Mouse (Mus musculus): ENCODE measurements at regions not wholly inside any gene's neighbourhood (a gene's known extent, or its start where the extent isn't known, plus 50 kb on each side); places are given as distances from the start of the nearest gene placed in this dataset.
A peak's percentile ranks its signal among the peaks of the same experiment; 100 is the strongest.
"Not testable (repeated sequence)": the region's sequence is repeated elsewhere in the genome, so short reads cannot be mapped to it uniquely, and the experiment has no call there.

DNA sequence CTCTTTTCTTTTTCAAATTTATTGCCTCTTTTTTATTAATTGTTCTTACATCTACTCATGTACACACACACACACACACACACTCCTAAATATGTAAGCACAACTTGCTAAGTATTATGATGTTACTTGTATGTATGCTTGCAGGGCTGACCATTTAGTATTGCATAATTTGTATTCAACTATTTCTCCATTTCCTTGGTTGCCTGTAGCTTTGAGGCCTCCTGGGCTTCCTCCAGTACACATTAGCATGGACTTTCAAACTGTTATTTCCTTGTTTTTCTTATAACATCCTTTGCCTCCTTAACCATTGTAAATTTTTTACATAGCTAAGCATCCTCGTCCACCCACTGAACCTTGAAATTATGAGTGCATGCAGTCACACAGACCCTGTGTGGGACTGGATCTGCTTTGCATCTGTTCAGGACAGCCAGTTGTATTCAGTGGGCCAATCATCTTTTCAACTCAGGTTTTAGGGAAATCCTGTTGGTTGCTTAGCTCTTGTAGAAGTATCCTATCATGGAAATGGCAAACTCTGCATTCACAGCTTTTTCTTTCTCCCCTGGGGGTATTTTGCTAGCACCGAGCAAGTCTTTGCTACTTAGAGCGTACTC, 110.8 kb upstream of the Ahi1 start:
- ChIA-PET CTCF (no interaction called here), POLR2A (no interaction called here)
- in situ Hi-C loops (cut with MboI; ENCODE audit: low pct_unique_long_range_greater_than_20kb) = no loop called here
- no peaks in the 10 kb centered on the region for H3K27me3 ChIP-seq
- no peak for TF ChIP-seq CTCF (IDR thresholded peaks at IDR 0.05)
- DNase-seq (ENCODE audit: low read depth, low spot score) (no peak), ATAC-seq (peak; percentile 65)

DNA sequence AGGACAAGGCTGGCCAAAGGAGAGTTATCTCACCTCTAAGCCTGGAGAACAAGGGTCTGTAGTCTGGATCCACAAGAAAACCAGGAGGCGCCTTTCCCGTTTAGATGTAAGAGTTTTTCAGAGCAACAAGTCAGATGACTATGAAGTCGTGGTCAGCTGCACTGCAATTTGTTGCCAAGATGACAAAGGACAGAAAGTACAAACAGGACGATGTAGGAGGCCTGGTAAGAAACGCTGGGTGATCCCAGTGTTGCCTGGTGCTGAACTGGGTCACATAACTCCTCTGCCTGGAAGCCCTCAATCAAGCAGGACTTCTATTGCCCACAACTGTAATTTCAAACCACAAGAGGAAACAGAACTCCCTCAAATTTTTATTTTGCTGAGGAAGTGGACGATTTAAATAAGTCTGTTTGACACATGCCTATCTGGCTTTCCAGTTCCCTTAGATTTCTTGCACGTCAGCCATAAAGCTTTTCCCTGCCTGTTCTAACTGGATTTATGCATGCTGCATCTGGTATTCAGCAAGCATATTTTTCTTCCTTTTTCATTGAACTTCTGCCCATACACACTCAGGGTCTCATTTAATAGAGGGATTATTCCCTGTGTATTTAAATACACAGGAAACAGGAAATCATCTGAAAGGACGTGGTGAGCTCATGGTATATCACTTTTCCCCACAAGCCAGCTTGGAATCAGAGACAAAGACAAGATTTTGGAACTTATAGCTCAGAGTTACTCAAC, 113.5 kb upstream of the Ahi1 start:
- ATAC-seq (peak; percentile 60), DNase-seq (ENCODE audit: low read depth, low spot score) (no peak)
- CTCF ChIA-PET = no interaction called here
- no peak for TF ChIP-seq CTCF (IDR thresholded peaks at IDR 0.05)
- in situ Hi-C loops (cut with MboI; ENCODE audit: low pct_unique_long_range_greater_than_20kb) = no loop called here
- H3K27me3 ChIP-seq = no peaks in the 10 kb centered on the region
- POLR2A ChIA-PET = no interaction called here

DNA sequence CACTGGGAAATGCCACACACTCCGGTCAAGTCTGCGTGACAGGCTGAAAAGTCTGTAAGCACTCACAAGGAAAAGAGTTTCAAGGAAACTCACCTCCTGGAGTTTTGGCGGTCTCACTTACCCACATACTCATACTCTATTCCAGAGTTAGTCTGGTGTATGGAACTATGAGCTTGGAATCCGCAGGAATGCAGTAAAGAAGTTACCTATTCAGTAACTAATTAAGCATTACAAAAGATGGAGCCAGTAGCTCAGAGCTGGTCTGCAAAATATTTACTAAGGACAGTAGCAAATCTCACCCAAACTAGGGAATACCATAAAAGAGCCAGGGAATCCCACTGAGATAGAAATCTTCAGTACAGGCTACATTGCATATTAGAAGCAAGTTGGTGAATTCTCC, 111.9 kb upstream of the Pde7b start:
- POLR2A ChIA-PET; in situ Hi-C loops (cut with MboI; ENCODE audit: low pct_unique_long_range_greater_than_20kb); CTCF ChIA-PET; H3K27me3 ChIP-seq; DNase-seq (ENCODE audit: low read depth, low spot score); ATAC-seq: not testable (repeated sequence)

DNA sequence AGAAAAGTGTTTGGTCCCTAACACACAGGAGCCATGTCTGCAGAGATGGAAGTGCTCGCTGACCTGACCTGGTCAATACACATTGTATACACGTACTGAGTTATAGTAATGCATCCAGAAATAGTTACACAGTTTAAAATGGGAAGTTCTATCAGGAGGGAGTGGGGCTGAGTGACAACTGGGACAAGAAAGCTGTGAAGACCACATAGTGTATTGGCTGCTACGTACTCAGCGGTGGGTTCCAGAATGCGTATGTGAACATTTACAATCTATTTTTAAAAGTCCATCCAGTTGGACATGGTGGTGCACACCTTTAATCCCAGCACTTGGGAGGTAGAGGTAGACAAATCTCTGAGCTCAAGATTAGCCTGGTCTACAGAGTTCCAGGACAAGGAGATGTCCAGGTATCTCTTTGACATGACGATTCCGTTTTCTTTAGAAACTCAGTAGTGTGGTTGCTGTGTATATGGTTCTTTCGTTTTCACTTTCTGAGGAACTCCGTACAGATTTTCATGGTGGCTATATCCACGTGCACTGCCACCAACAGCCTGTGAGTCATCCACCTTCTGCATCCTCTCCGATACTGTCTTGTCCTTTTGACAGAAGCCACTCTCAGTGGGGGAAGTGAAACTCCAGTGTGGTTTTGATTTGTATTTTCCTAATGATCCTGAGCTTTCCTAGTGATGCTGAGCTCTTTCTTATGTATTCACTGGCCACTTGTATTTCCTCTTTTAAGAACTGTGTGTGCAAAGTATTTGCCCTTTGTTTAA, 110.1 kb upstream of the Pde7b start:
- H3K27me3 ChIP-seq = no peaks in the 10 kb centered on the region
- ATAC-seq (no peak), DNase-seq (ENCODE audit: low read depth, low spot score) (no peak)
- CTCF ChIA-PET = no interaction called here
- in situ Hi-C loops (cut with MboI; ENCODE audit: low pct_unique_long_range_greater_than_20kb) = no loop called here
- POLR2A ChIA-PET = no interaction called here
- TF ChIP-seq CTCF (IDR thresholded peaks at IDR 0.05) = no peak

DNA sequence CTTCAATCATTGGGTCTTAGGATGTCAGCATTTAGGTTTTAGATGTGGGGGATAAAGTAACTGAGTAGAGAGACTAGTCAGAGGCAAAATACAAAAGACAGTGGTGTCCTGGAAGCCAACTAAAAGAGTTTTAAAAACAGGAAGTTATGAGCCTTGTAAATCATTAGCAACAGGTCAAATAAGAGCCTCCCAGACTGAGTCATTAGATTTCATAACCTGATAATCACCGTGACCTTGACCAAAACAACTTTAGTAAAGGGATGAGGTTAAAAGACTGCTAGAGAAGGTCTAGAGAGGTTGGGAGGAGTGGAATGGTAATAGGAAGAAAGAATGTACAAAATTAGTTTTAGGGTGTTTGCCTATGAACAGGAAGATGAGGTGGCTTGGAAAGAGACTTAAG, 103.4 kb upstream of the Pde7b start:
- POLR2A ChIA-PET = no interaction called here
- in situ Hi-C loops (cut with MboI; ENCODE audit: low pct_unique_long_range_greater_than_20kb) = no loop called here

DNA sequence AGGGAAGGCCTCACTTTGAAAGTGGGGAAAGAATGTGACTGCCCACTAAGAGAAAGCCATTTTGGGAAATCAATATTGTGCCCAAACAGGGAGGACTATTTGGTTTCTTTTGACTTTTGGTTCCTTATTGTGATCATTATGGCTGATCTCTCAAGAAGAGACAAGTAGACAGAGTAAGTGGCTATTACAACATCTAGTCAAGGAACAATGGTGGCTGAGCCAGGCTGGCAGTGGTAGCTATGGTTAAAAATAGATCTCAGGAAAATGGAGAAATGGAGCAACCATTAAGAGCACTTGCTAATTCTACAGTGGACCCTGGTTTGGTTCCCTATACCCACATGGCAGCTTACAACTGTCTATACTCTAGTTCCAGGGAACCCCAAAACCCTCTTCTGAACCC, 102.6 kb upstream of the Pde7b start:
- no peaks in the 10 kb centered on the region for H3K27me3 ChIP-seq
- TF ChIP-seq CTCF (IDR thresholded peaks at IDR 0.05) = no peak
- POLR2A ChIA-PET = interaction anchor here (0.6 kb wide), 1 partner anchor 244 kb away, joined by 4 read pairs; no protein-coding TSS in a partner anchor
- in situ Hi-C loops (cut with MboI; ENCODE audit: low pct_unique_long_range_greater_than_20kb) = no loop called here
- CTCF ChIA-PET = no interaction called here
- no peak for DNase-seq (ENCODE audit: low read depth, low spot score)
- no peak for ATAC-seq

More for the DNA sequence above, 103.4 kb upstream of the Pde7b start:
- TF ChIP-seq CTCF (IDR thresholded peaks at IDR 0.05) = no peak
- DNase-seq (ENCODE audit: low read depth, low spot score) (no peak), ATAC-seq (peak; percentile 73)
- CTCF ChIA-PET = interaction anchor here (0.6 kb wide), 1 partner anchor 12 kb away, joined by 3 read pairs; no protein-coding TSS in a partner anchor
- no peaks in the 10 kb centered on the region for H3K27me3 ChIP-seq

DNA sequence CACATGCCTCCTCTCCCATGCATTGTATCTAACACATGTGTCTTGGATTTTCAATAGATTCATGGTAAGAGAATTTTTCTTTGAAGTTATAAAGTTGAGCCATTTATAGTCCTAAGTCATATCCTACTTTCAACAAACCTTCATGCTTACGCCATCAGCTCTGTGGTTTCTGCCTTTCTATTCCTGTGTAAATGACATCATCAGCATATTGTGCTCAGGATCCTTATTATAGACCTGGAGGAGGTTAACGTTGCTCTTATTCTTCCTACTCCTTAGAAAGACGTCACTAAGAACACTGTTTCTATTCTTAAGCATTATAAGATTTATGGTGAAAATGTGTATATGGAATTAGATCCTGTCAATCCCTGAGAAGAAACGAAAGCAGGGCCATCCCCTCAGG, 93.7 kb upstream of the Pde7b start:
- in situ Hi-C loops (cut with MboI; ENCODE audit: low pct_unique_long_range_greater_than_20kb) = no loop called here
- ATAC-seq (no peak), DNase-seq (ENCODE audit: low read depth, low spot score) (no peak)
- ChIA-PET CTCF (no interaction called here), POLR2A (interaction anchor here (0.8 kb wide), 1 partner anchor 42 kb away, joined by 3 read pairs; no protein-coding TSS in a partner anchor)
- H3K27me3 ChIP-seq = no peaks in the 10 kb centered on the region
- TF ChIP-seq CTCF (IDR thresholded peaks at IDR 0.05) = no peak

DNA sequence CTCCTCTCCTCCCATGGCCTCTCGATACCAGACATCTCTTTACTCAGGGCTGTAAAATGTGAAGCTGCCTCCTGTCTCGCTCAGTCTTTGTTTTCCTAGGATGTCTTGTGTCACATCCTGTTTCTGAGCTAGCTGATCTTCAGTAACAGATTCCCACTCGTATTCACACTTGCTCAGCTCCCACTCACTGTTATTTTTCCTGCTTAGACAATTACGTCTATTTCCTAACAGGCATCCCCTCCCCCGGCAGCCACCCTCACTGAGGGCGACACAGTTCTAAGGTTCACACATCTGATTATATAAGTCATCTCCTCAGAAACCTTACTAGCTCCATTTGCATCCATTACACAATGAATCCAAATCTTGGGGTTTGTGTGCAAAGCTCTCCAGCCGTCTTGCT, 74.9 kb upstream of the Pde7b start:
- DNase-seq (ENCODE audit: low read depth, low spot score) = no peak
- TF ChIP-seq CTCF (IDR thresholded peaks at IDR 0.05) = no peak
- CTCF ChIA-PET = no interaction called here
- no peak for ATAC-seq
- in situ Hi-C loops (cut with MboI; ENCODE audit: low pct_unique_long_range_greater_than_20kb) = no loop called here
- no peaks in the 10 kb centered on the region for H3K27me3 ChIP-seq
- POLR2A ChIA-PET = no interaction called here

DNA sequence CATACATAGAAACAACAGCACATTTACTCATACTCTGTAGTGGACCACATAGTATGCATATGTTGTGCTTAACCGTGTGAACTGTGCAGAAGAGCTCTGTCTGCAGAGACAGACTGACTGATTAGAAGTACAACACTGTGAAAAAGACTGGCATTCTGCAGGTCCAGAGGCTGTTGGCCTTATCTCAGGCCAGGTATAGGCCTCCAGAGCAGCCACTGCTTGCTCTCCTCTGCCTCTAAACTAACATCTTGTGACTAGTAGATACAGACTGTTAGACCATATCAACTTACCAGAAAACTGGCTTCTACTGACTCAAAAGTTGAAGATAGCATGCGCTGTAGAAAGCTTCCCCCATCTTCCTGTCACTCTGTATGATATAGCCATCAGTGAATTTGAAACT, 73.5 kb upstream of the Pde7b start:
- CTCF ChIA-PET = no interaction called here
- ATAC-seq = no peak
- POLR2A ChIA-PET = no interaction called here
- TF ChIP-seq CTCF (IDR thresholded peaks at IDR 0.05) = no peak
- no peak for DNase-seq (ENCODE audit: low read depth, low spot score)
- no peaks in the 10 kb centered on the region for H3K27me3 ChIP-seq
- in situ Hi-C loops (cut with MboI; ENCODE audit: low pct_unique_long_range_greater_than_20kb) = no loop called here

DNA sequence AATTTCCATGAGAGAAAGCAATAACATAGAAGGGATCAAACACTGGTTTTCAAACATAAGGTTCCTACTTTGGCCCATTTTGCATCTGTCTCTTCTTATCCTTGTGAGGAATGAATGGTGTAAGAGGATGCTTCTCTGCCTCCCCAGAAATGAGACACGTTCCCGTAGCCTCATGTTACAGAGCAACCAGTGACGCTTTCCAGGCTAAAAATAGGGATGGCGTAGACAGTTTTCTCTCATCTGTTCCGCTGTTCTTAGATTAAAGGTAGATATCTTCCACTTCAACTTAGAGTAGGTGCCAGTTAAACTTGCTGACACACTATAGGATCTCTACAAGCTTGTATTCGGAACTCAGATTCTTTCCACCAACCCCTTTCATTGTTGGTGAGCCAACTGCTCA, 69.1 kb upstream of the Pde7b start:
- DNase-seq (ENCODE audit: low read depth, low spot score) = no peak
- peaks cover 3% of the 10 kb centered on the region for H3K27me3 ChIP-seq
- TF ChIP-seq CTCF (IDR thresholded peaks at IDR 0.05) = no peak
- POLR2A ChIA-PET = no interaction called here
- in situ Hi-C loops (cut with MboI; ENCODE audit: low pct_unique_long_range_greater_than_20kb) = no loop called here
- CTCF ChIA-PET = interaction anchor here (1.6 kb wide), 1 partner anchor 14 kb away, joined by 4 read pairs; no protein-coding TSS in a partner anchor
- no peak for ATAC-seq

DNA sequence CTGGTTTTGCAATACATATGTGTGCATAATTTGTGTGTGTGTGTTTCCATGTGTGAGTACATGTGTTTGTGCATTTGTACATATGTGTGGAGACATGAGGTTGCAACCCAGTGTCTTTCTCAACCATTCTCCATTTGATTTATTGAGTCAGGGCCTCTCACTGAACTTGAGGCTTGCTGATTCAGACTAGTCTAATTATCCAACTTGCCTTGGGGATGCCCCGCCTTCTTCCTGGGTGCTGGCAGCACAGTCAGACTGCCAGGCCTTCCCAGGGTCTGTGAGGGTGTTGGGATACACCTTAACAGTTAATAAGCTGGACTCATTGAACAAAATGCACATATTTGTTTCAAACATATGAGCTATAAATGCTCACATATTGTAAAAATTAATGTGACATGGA, 56.1 kb upstream of the Pde7b start:
- ATAC-seq (no peak), DNase-seq (ENCODE audit: low read depth, low spot score) (no peak)
- ChIA-PET POLR2A (no interaction called here), CTCF (no interaction called here)
- in situ Hi-C loops (cut with MboI; ENCODE audit: low pct_unique_long_range_greater_than_20kb) = no loop called here
- no peak for TF ChIP-seq CTCF (IDR thresholded peaks at IDR 0.05)
- H3K27me3 ChIP-seq = peaks cover 12% of the 10 kb centered on the region

Measured in Patski (cell line).